Mouse (Mus musculus) macrophage (primary cell): Measurements from ENCODE around the gene Abr. TPM values are rescaled to one million over a fixed set of nuclear protein-coding genes. Genes with fewer than 3 reads are reported as not detected.
A peak's percentile ranks its signal among the peaks of the same experiment; 100 is the strongest.

ENCODE experiments used
- H3K27ac ChIP-seq: fragments of 350-480 bp; formaldehyde crosslinking; 2 replicates; pipeline ENCODE4 v1.9.0; 2021
- H3K36me3 ChIP-seq: fragments of 350-480 bp; formaldehyde crosslinking; 2 replicates; pipeline ENCODE4 v1.9.0; 2021; ENCODE audit errors: inconsistent target
- H3K4me3 ChIP-seq: fragments of 350-480 bp; formaldehyde crosslinking; 2 replicates; pipeline ENCODE4 v1.9.0; 2021; ENCODE audit errors: inconsistent target
- H3K79me2 ChIP-seq: fragments of 350-480 bp; formaldehyde crosslinking; 2 replicates; pipeline ENCODE4 v1.9.0; 2021; ENCODE audit errors: inconsistent target
- WGBS: methylation state at CpG from one replicate; pipeline ENCODE4 v1.1.7; 2026; ENCODE audit warnings: inconsistent platforms; ENCODE audit not compliant: missing documents; 5-methylcytosine and 5-hydroxymethylcytosine counted together
- polyA plus RNA-seq: library from polyadenylated mRNA; stranded (reverse); fragments of 250-400 nt; gene quantifications from 3 replicates; pipeline ENCODE4 v1.2.4, GENCODE M21; 2018; ENCODE audit warnings: inconsistent platforms

The Abr gene
- polyA plus RNA-seq, 1 experiment from 2014 or later, result 100 TPM

- WGBS, result 68% methylated on average over 12 of the region's 12 CpGs
- Histone ChIP-seq H3K36me3 (peaks cover 18% of the 10 kb centered on the region; the same call in 1 of the 2 replicates), H3K27ac (no peak overlapping the region), H3K79me2 (peaks cover 15% of the 10 kb centered on the region; the same call in 1 of the 2 replicates), H3K4me3 (no peak overlapping the region)
These were observed 211.3 kb downstream of the Abr start for GRCm38 (mm10) chr11:76410826-76411225.

GRCm38 (mm10) chr11:76406702-76407583, 215.2 kb downstream of the Abr start, which contains the start of gene Timm22:
TSS of gene Timm22 (plus strand) at chr11:76406952.
- Histone ChIP-seq H3K79me2 (peaks cover 15% of the 10 kb centered on the region; the same call in 1 of the 2 replicates), H3K27ac (peak within 1 kb of the TSS; percentile 80), H3K36me3 (no peaks in the 10 kb centered on the region), H3K4me3 (peak within 1 kb of the TSS; percentile 99)
- WGBS, result under 1% methylated on average over 44 of the region's 46 CpGs

DNA sequence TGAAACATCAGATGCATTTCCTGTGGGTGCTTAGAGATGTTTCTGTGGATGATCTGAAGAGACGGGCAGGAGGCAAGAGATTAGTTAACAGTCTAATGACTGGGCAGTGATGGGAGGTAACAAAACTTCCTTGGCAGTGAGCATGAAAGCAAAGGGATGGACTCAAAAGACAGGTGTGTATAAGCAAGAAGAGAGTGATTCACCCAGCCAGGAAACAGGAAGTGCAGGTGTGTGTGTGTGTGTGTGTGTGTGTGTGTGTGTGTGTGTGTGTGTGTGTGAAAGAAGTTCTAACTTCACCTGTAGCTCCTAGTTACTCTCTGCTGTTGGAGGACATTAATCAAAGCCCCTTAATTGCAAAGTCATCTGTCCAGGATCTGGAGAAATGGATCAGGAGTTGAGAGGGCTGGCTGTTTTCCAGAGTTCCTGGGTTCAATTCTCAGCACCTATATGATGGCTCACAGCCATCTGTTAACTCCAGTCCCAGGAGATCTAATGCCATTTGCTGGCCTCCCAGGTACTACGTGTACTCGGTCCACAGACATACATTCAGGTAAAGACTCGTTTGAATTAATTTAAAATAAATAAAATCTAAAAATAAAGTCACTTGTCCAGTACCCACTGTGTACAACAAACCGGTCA, 216.4 kb downstream of the Abr start:
- WGBS, result 85% methylated on average over 5 of the region's 5 CpGs
- no peaks in the 10 kb centered on the region for H3K36me3 ChIP-seq
- peaks cover 15% of the 10 kb centered on the region; the same call in 1 of the 2 replicates for H3K79me2 ChIP-seq
- H3K4me3 ChIP-seq, result no peak overlapping the region
- H3K27ac ChIP-seq, result no peak overlapping the region

- Histone ChIP-seq H3K79me2 (peaks cover 15% of the 10 kb centered on the region; the same call in 1 of the 2 replicates), H3K36me3 (no peaks in the 10 kb centered on the region), H3K4me3 (no peak overlapping the region), H3K27ac (no peak overlapping the region)
- WGBS, result 71% methylated on average over 3 of the region's 4 CpGs
These were observed 217.0 kb downstream of the Abr start for GRCm38 (mm10) chr11:76405113-76405512.

- H3K4me3 ChIP-seq, result no peak overlapping the region
- WGBS, result 93% methylated on average over 10 of the region's 10 CpGs
- H3K36me3 ChIP-seq, result no peaks in the 10 kb centered on the region
- no peak overlapping the region for H3K27ac ChIP-seq
- H3K79me2 ChIP-seq, result no peaks in the 10 kb centered on the region
These were observed 220.7 kb downstream of the Abr start for GRCm38 (mm10) chr11:76401398-76401797.

DNA sequence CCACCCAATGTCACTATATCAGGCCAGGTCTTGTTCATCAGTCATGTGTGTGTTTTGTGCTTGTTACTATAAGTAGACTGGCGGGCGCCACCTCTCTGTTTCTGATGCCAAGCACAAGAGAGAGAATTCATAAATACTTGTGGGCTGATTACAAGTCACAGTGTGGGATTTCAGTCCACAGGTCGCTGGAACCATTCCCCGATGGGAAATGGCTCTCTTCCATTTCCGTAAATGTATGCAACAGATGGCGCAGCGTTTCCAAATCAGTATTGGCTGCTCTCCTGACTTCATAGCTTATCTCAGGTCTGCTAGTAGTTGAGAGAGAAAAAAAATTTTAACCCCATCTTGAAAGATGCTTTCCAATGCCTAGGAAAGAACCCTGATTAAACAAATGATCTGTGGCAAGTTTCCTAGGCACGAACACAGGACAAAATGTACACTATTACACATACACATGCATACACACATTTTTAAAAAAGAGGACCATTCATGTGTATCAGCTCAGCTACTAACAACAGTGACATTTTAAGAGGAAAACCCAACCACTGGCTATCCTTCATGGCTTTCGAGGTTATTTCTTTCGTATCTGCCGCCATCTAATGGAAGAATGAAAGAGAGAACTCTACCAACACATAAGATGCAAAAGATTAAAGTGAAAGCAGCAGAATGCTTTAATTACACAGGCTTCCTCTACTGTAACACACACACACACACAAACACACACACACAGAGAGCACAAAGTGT, 222.4 kb downstream of the Abr start:
- Histone ChIP-seq H3K79me2 (no peaks in the 10 kb centered on the region), H3K4me3 (peak overlapping the region; percentile 40), H3K36me3 (no peaks in the 10 kb centered on the region), H3K27ac (no peak overlapping the region)
- 5% methylated on average over 11 of the region's 11 CpGs for WGBS

DNA sequence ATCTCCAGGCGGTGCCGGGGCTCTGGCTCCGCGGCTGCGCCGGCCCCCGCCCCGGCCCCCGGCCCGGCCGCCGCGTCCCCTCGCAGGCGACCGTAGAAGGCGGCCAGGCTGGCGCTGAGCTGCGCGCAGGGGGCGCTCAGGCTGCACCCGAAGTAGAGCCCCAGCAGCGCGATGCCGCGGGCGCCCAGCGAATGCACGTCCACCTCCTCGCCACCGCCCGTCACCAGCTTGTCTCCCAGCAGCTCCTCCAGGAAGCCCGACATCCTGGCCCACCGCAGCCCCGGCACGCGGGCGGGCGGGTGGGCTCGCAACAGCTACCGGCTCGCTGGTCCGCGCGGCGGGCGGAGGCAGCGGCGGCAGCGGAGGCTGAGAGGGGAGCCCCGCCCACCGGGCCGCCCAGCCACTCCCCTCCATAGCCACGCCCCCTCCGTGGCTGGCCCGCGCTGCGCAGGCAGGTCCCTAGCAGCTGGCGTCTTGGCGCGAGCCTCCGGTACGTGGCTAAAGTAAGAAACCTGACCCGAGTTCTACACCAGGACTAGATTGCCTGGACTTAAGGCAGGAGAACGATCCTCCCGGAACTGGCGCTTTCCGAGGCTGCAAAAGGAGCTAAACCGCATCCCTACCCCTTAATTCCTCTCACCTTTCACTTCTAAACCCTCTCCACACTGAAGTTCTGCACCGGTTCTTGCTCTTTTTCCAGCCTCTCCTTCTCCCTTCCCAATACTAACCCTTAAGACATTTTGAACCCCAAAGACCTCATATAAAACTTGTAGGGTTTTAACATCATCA, 223.1 kb downstream of the Abr start, which contains the start of gene Nxn:
TSS of gene Nxn (minus strand) at position 343 of the 789 bp plus-strand sequence.
- no peaks in the 10 kb centered on the region for H3K79me2 ChIP-seq
- H3K27ac ChIP-seq, result no peak within 1 kb of the TSS
- no peaks in the 10 kb centered on the region for H3K36me3 ChIP-seq
- WGBS, result under 1% methylated on average over 52 of the region's 70 CpGs
- peak within 1 kb of the TSS; percentile 45 for H3K4me3 ChIP-seq

- WGBS, result under 1% methylated on average over 30 of the region's 33 CpGs
- H3K27ac ChIP-seq, result no peak overlapping the region
- no peaks in the 10 kb centered on the region for H3K79me2 ChIP-seq
- peak overlapping the region; percentile 45 for H3K4me3 ChIP-seq
- no peaks in the 10 kb centered on the region for H3K36me3 ChIP-seq
These were observed 223.8 kb downstream of the Abr start for GRCm38 (mm10) chr11:76398312-76398797.

- Histone ChIP-seq H3K4me3 (peak overlapping the region; percentile 45), H3K27ac (no peak overlapping the region), H3K36me3 (no peaks in the 10 kb centered on the region), H3K79me2 (no peaks in the 10 kb centered on the region)
- 4% methylated on average over 26 of the region's 26 CpGs for WGBS
These were observed 224.3 kb downstream of the Abr start for GRCm38 (mm10) chr11:76397650-76398311.

- WGBS, result 96% methylated on average over 11 of the region's 11 CpGs
- Histone ChIP-seq H3K79me2 (no peaks in the 10 kb centered on the region), H3K36me3 (no peaks in the 10 kb centered on the region), H3K27ac (no peak overlapping the region), H3K4me3 (no peak overlapping the region)
These were observed 229.1 kb downstream of the Abr start for GRCm38 (mm10) chr11:76392996-76393395.

DNA sequence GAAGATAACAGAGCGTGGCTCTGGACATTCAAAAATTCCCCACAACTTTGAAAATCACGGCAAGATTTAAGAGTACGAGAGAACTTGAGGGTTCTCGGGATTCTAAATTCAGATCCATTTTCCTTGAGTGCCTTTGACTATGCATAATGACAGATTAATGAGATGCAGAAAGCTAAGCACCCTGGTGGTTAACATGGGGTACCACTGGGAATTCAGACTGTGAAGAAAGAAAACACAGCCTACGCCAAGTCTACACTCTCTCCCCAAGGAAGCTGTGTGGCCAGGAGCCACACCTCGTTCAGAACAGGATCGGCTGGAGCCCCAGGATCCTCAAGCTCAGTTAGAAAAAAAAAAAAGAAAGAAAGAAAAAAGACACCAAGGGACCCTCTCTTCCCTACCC, 229.6 kb downstream of the Abr start:
- no peaks in the 10 kb centered on the region for H3K36me3 ChIP-seq
- H3K4me3 ChIP-seq, result no peak overlapping the region
- WGBS, result 99% methylated on average over 7 of the region's 7 CpGs
- H3K79me2 ChIP-seq, result no peaks in the 10 kb centered on the region
- H3K27ac ChIP-seq, result no peak overlapping the region

- H3K79me2 ChIP-seq, result no peaks in the 10 kb centered on the region
- no peak overlapping the region for H3K27ac ChIP-seq
- no peaks in the 10 kb centered on the region for H3K36me3 ChIP-seq
- H3K4me3 ChIP-seq, result no peak overlapping the region
- 67% methylated on average over 3 of the region's 7 CpGs for WGBS
These were observed 233.4 kb downstream of the Abr start for GRCm38 (mm10) chr11:76388711-76389110.

GRCm38 (mm10) chr11:76387097-76387496, 235.0 kb downstream of the Abr start:
- no peaks in the 10 kb centered on the region for H3K79me2 ChIP-seq
- WGBS, result 100% methylated on average over 1 of the region's 1 CpGs
- no peaks in the 10 kb centered on the region for H3K36me3 ChIP-seq
- H3K27ac ChIP-seq, result no peak overlapping the region
- no peak overlapping the region for H3K4me3 ChIP-seq
